Mouse (Mus musculus): ENCODE data around the gene Gabrg3. TPM values are rescaled to one million over a fixed set of nuclear protein-coding genes. Genes with fewer than 3 reads are reported as not detected.
A peak's percentile ranks its signal among the peaks of the same experiment; 100 is the strongest.

Gene Gabrg3
- 1 to 10 TPM; 2.0 to 6.6 TPM for total RNA-seq (2021)
- polyA plus RNA-seq (2012; rRNA removed) = 4.8 and 11.7 TPM in 2 replicates
- long read RNA-seq = 0 reads

- DNase-seq = peak; percentile 64
Measured at GRCm38 (mm10) chr7:57386517-57387340, at the start of gene Gabrg3. TSS of gene Gabrg3 (minus strand) at chr7:57387188.

GRCm38 (mm10) chr7:57422675-57423074 lies 35.7 kb upstream of the Gabrg3 start:
- DNase-seq = no peak

- no peak for DNase-seq
Measured at GRCm38 (mm10) chr7:57421044-57421443, 34.1 kb upstream of the Gabrg3 start.

- DNase-seq = no peak
Measured at GRCm38 (mm10) chr7:57419392-57419791, 32.4 kb upstream of the Gabrg3 start, which contains the start of gene Gabrb3. TSS of gene Gabrb3 (plus strand) at chr7:57419692.

- no peak for DNase-seq
Measured at GRCm38 (mm10) chr7:57412896-57413295, 25.9 kb upstream of the Gabrg3 start.

GRCm38 (mm10) chr7:57411163-57411562 lies 24.2 kb upstream of the Gabrg3 start:
- DNase-seq = no peak

GRCm38 (mm10) chr7:57393551-57393950 lies 6.6 kb upstream of the Gabrg3 start:
- peak; percentile 25 for DNase-seq

- no peak for DNase-seq
Measured at GRCm38 (mm10) chr7:57390046-57390445, 3.1 kb upstream of the Gabrg3 start.

GRCm38 (mm10) chr7:57387341-57387654 lies 310 bp upstream of the Gabrg3 start:
- no peak for DNase-seq

GRCm38 (mm10) chr7:57384112-57384511 lies 2.9 kb downstream of the Gabrg3 start:
- DNase-seq = peak; percentile 24

- DNase-seq = no peak
Measured at GRCm38 (mm10) chr7:57366013-57366390, 21.0 kb downstream of the Gabrg3 start.

- no peak for DNase-seq
Measured at GRCm38 (mm10) chr7:57365134-57366012, 21.6 kb downstream of the Gabrg3 start.

- DNase-seq = no peak
Measured at GRCm38 (mm10) chr7:57363812-57364211, 23.2 kb downstream of the Gabrg3 start.

- peak; percentile 79 for DNase-seq
Measured at GRCm38 (mm10) chr7:57357871-57358540, 29.0 kb downstream of the Gabrg3 start.

- peak; percentile 11 for DNase-seq
Measured at GRCm38 (mm10) chr7:57356565-57357301, 30.3 kb downstream of the Gabrg3 start.

GRCm38 (mm10) chr7:57348774-57349173 lies 38.2 kb downstream of the Gabrg3 start:
- no peak for DNase-seq

GRCm38 (mm10) chr7:57341910-57342309 lies 45.1 kb downstream of the Gabrg3 start:
- no peak for DNase-seq

- DNase-seq = peak; percentile 71
Measured at GRCm38 (mm10) chr7:57331211-57331610, 55.8 kb downstream of the Gabrg3 start.

GRCm38 (mm10) chr7:57330240-57330639 lies 56.7 kb downstream of the Gabrg3 start:
- no peak for DNase-seq

- DNase-seq = peak; percentile 8
Measured at GRCm38 (mm10) chr7:57324473-57324872, 62.5 kb downstream of the Gabrg3 start.

- peak; percentile 71 for DNase-seq
Measured at GRCm38 (mm10) chr7:57322086-57322485, 64.9 kb downstream of the Gabrg3 start.

- DNase-seq = no peak
Measured at GRCm38 (mm10) chr7:57314971-57315370, 72.0 kb downstream of the Gabrg3 start.
